Mouse (Mus musculus) ovary, adult 18-20 months (tissue): ENCODE measurements around the gene Ccr7.
A peak's percentile ranks its signal among the peaks of the same experiment; 100 is the strongest.

ENCODE experiments used
- DNase-seq: peaks from one replicate; pipeline ENCODE4 v3.0.0; 2022; ENCODE audit warnings: low spot score, mixed read lengths

Gene Ccr7

DNA sequence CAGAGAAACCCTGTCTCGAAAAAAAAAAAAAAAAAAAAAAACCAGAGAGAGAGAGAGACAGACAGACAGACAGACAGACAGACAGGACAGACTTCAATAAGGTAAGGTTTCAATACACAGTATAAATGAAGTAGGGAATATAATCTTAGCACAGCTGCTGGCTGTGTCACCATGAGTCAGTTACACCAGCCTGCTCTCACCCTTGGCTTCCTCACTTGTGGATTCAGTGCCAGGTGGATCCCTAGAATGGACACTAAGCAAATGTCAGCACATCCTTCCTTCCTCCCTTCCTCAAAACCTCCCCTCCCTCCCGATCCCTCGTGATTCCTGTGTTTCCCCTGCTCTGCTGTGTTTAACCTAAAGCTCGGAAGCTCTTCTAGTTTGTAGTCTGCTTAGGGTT is 17.5 kb downstream of the Ccr7 start:
- DNase-seq, result no peak

- no peak for DNase-seq
Measured at GRCm38 (mm10) chr11:99136961-99137360, 17.9 kb downstream of the Ccr7 start.

GRCm38 (mm10) chr11:99136361-99136760 is 18.5 kb downstream of the Ccr7 start:
- no peak for DNase-seq

DNA sequence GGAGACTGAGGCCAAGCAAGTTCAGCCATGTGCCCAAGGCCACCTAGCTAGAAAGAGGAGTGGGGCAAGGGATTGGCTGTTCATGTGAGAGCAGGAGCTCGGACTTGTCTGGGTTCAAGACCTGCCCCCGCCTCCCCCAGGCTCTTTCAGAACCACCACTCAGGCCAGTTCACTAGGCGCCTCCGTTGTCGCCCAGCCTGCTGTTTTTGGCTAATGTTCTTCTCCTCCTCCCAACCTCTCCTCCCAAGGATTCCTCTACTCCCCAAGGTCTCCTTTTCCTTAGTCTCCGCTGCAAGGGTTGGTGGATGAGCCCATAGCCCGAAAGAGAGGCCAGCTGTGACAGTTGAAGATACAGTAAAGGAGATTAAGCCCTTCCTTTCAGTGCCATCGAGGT is 19.8 kb downstream of the Ccr7 start:
- peak; percentile 52 for DNase-seq

- DNase-seq, result no peak
Measured at GRCm38 (mm10) chr11:99134266-99135046, 20.4 kb downstream of the Ccr7 start.

- no peak for DNase-seq
Measured at GRCm38 (mm10) chr11:99133285-99133897, 21.5 kb downstream of the Ccr7 start.

DNA sequence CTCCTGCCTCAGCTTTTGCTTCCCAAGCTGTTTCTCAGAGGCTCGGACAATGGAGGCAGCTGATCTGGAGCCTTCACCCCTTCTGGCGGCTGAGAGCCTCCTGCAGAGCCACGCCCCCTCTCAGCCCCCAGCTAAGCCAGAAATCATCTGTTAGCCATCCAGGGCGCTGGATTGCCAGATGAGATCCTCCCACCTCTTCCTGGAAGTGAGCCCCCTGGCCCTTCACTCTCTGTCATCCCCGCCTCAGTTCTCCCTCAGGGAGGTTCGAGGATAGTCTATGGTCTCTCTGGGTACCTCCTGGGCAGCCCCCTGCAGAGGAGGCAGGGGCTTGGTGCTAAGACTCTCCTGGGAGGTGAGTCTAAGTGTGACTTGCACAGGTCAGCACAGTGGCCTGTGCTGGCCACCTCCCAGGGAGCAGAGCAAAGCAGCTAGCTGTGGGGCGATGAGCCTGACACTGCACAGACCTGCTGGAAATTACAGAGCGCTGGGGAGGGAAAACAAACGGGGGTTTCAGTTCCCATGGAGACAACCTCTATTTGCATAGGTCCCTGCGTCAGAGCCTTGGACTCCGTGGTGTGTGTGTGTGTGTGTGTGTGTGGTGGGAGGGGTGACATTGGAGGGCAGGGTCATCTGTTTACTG is 22.7 kb downstream of the Ccr7 start:
- DNase-seq, result peak; percentile 57

GRCm38 (mm10) chr11:99131463-99131840 is 23.4 kb downstream of the Ccr7 start:
- DNase-seq, result no peak

GRCm38 (mm10) chr11:99130736-99131462 is 24.0 kb downstream of the Ccr7 start:
- no peak for DNase-seq

DNA sequence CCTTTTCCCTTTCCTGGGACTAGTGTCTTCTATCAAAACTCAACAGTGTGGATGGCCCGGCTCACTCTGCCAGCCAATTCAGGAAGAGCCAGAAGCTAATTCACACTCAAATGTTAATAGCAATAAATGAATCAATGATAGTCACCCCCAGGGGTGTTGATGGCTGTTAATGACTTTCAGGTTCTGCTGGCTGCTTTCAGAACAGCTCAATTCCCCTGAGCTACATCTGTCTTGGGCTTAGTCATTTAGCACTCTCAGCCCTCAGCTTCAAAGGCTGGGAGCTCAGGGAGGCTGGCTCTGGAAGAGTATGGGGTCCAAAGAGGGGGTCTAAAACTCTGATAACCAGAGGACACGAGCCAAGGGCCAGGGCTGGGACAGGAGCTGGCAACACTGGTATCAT is 25.6 kb downstream of the Ccr7 start:
- no peak for DNase-seq

DNA sequence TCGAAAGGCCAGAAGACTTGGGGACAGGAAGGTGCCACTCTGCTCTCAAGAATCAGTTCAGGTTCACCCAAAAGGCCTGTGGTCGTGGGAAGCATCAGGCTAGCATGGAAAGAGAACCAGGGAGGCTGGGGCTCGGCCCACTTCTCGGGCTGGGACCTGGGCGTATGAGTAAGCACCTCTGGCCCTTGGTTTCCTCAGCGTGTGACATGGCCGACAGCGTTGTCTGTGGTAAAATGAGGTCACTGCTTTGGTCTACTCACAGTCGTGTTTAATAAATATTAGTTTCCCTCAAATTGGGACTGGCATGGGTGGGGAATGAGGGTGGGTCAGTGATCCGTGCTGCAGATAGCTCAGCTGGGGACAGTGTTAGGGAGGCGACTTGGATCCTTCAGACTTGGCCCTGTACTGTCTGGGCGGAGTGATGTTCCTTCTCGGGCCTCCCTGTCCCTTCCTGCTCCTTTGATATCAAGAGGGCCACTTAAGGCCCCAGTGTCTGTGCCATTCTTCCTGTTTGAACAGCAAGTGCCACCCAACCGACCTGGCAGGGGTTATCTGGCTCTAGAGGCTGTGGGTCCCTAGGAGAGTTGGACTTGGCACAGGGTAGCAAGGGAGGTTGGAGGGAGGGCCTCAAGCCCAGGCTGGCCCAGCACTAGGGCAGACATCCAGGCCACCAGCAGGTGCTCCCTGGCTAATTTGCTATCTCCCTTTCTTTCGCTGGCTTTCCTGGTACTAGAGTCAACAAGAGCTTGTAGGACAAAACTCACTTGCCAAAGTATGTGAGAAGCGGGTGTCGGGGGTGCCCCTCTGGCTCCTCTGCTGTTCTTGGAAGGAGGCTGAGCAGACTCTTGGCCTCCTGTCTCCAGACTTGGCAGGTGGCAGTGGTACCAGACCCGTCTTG is 26.8 kb downstream of the Ccr7 start:
- no peak for DNase-seq

DNA sequence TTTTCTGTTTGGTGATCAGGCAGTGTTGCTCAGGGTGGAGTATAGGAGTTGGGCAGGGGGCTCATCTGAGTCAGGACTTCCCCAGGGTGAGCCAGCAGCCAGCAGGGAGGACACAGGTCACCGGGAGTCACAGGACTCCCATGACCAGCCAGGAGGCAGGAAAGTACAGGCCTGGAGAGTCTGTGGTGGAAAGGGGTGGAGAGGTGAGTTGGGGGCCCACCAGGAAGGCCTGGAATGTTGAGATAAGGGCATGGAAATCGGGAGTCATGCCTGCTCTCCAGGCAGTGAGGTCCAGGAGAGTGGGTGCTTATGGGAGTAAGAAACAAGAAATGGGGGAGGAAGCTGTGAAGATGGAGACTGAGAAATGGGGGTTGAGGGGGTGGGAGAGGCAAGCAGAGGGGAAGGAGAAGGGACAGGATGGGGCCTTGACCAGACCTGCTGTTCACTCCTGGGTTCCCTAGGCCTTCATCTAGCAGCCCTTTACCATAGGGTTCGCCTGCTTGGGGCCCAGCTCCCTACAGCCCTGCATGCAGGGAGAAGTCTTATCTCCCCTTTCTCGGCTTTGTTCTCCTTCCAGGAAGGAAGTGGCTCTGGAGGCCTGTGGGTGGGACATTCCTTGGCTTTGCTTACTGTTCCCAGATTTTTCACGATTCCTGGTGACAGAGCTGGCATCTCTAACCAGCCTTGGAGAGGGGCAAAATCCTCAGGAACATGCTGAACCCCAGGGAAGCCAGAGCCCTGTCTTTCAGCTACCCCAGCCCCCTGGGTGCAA is 28.2 kb downstream of the Ccr7 start:
- no peak for DNase-seq

- DNase-seq, result no peak
Measured at GRCm38 (mm10) chr11:99124635-99125029, 30.2 kb downstream of the Ccr7 start.

DNA sequence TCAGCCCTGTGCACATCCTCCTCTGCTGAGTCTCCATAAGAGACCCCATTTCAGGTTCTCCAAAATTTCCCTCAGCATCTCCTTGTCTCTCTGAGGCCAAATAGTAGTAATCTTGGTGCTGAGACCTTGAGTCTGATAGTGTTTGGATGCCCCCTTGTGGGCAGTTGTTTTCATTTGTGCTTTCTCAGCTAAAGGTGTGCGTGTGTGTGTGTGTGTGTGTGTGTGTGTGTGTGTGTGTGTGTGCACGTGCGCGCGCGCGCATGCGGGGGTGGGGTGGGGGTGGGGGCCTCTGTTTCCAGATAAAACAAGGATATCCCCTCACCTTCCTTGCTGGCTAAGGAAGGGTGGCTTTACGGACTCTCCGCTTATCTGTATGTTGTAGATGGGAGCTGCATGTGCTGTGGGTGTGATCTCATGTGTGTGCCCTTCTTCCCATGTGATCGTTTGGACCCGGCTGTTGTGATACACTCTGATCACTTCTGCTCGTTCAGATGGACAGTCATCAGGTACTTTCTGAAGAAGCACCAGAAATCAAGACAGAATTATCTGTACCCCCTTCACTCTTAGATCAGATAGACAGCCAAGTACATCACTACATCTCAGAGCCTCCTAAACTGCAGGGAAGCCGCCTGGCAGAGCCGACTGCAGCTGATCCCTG is 30.8 kb downstream of the Ccr7 start:
- DNase-seq, result no peak

- DNase-seq, result no peak
Measured at GRCm38 (mm10) chr11:99122703-99123102, 32.2 kb downstream of the Ccr7 start.

GRCm38 (mm10) chr11:99121218-99121631 is 33.7 kb downstream of the Ccr7 start:
- DNase-seq, result no peak

DNA sequence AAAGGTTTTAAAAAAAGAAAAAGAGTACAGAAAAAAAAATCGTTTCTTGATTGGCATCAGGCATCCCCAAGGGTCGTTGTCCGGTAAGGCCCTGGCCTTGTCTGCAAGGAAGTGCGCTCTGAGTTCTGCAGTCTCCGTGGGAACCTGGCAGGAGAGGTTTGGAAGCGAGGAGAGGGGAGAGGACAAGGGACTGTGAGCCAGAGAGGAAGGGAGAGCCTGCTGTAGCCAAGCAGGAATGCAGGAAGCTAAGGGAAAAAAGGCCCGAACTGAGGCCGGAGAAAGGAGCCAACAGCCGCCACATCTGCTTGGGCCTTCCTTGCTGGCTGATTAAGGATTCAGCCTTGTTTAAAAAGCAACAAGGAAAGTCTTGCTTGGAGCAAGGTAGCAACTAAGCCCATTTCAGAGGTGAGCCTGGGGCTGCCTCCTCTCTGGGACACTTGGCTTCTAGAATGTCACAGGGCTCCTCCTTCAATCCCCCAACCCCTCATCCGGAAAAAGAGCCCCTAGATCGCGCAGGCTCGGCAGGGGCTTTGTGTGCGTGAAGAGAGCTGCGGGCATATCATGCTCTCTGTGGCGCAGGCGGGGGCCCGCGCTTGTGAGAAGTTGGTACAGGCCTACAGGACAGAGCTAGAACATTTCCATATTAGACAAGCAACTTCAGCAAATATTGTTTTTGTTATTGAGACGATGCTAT is 34.2 kb downstream of the Ccr7 start:
- no peak for DNase-seq

GRCm38 (mm10) chr11:99118963-99119362 is 35.9 kb downstream of the Ccr7 start:
- DNase-seq, result no peak

DNA sequence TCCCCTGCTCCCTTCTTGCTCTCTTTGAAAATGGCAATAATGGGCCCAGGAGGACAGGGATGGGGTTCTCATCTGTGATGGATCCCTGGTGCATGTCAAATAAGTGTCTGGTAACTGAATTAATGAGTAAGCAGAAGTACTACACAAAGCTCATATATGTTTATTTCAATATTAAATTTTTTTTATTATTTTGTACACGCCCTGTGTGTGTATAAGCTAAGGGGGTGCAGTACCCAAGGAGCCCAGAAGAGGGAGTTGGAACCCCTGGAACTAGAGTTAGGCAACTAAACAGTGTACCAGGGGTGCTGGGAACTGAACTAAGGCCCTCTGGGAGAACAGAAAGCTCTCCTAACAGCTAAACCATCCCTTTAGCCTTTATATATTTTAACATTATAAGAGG is 36.5 kb downstream of the Ccr7 start:
- no peak for DNase-seq

GRCm38 (mm10) chr11:99117907-99118306 is 37.0 kb downstream of the Ccr7 start:
- DNase-seq, result no peak
